Mouse (Mus musculus): ENCODE results near the gene Dnajc8.
"Not testable (repeated sequence)": the region's sequence is repeated elsewhere in the genome, so short reads cannot be mapped to it uniquely, and the experiment has no call there.

Gene Dnajc8

DNA sequence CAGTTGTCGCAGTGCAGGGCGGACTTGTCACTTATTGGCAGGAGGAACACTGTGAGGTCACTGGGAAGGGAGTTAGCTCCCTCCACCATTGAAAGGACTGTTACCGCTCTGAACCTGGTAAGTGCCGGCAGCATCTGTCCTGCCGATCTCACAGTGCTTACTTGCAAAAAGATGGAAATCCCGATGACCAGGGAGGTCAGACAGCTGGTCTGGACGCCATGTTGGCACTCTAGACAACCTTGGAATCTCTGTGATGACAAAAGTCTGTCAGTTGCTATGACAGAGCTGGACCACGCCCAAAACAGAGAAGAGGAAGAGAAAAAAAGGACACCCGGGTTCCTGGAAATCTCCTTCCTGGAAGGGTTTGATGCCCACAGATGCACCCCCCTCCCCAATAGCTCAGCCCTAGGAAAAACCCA is 32.0 kb downstream of the Dnajc8 start:
- peak in 1 of 2 experiments; percentile 38 for DNase-seq (ENCODE audit: low spot score in 2 of 2)

DNA sequence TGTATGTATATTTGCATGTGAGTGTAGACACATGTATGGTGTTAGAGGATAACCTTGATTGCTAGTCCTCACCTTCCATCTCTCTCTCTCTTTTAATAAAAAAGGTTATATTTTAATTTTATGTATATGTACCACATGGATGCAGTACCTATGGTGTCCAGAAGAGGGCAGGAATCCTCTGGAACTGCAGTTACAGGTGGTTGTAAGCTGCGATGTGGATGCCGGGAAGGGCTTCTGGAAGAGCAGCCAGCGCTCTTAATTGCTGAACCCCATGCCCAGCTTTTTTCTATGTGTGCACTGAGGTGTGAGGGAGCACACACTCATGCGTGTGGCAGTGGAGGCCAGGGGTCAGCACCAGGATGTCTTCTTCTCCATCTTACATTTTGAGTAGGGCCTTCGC is 33.8 kb downstream of the Dnajc8 start:
- DNase-seq (ENCODE audit: low spot score in 2 of 2) = no peak

DNA sequence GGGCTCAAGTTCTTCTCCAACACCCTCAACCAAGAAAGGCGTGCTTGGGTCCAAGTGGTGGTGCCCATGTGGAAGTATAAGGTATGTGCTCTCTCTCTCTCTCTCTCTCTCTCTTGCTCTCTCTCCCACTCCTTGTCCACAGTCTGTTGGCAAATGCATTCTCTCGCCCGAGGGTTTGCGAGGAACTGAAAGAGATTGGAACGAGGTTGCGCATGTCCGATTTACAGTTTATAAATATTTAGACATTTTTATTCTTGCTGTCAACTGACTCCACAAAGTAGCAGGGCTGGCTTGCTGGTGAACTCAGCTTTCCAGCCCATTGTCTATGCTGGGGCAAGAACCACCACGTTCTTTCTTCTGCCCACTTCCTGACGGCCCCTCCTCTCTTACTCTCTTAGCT is 35.8 kb downstream of the Dnajc8 start:
- no peak for DNase-seq (ENCODE audit: low spot score in 2 of 2)

DNA sequence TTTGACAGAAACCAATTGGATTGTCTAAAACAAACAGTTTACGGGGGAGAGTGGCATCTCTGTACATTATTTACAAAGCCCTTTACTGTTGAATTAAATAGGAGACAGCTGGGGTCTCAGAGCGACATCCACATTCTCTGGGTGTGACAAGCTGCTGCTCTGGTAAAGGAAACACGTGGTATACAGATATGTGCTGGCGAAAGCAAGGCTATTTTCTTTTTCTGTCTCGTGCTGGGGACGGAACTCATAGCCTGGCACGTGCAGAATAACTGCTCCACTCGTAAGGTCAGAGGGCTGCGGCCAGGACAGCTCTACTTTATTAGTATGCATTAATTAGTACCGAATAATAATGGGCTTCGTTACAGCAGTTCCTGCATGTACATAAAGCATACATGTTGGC is 38.0 kb downstream of the Dnajc8 start:
- no peak for DNase-seq (ENCODE audit: low spot score in 2 of 2)

DNA sequence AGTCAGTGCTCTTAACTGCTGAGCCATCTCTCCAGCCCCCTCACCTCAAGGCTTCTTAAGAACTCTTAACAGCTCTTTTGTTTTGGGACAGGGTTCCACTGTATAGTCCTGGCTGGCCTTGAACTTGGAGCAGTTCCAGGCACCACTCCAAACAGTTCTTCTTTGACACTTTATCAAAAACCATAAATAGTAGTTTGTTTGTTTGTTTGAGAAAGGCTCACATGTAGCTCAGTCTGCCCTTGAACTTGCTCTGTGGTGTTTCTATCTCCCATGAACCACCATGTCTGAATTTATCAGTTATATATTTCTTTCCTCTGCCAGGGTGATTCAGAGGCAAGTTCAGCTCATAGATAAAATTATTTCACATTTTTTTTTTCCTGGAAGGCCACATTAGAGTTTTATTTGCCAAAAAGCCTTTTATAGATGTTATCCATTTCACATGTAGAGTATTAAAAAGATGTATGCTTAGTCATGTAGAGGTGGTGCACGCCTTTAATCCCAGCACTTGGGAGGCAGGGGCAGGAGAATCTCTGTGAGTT is 39.5 kb downstream of the Dnajc8 start:
- no peak for DNase-seq (ENCODE audit: low spot score in 2 of 2)

DNA sequence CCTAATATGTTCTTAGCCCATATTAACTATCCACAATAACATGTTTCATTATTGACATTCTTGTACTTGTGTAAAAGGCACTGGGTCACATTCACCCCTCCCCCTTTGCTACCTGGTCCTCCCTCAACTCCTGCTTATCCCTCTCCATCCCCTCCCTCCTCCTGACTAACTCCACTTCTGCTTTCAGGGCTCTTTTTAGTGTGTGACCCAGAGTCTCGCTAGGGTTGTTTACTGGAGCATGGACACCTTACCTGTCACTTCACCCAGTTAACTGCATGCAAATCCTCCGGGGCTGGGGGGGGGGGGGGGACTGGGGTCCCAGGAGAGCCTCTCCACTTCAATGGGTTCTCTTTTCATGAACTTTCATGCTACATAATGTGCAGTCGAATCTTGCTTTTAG is 48.4 kb downstream of the Dnajc8 start:
- no peak for DNase-seq (ENCODE audit: low spot score in 2 of 2)

DNA sequence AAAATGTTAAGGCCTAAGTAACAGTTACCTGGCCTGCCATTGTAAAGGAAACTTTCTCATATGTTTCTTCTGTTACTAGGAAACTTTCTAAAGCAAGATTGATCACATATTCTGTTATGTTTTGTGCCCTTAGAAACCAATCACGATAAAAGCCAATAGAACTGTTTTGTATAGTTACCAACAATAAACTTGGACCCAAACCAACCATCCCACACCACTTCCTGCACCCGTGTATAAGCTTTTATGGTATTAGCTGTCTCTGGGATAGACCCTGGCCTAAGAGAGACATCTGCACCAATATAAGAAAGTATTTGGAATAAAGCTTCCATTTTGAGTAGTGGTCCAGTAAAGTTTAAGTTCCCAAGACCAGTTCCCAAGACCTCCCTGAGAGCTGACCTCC is 49.6 kb downstream of the Dnajc8 start:
- no peak for DNase-seq (ENCODE audit: low spot score in 2 of 2)

DNA sequence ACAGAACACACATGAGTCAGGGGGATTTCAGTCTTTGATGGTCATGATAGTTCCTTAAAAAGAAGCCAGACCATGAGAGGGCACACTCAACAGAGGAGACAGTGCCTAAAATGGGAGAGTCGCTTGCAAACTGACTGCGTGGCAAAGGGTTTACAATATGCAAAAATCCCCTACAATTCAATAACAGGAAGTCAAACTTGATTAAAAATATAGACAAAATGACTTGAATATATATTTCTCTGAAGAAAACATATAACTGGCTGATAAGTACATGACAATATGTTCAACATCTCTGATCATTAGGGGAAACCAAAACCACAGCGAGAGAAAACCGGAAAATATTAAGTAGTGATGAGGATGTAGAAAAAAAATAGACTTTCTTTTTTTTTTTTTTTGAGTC is 50.9 kb downstream of the Dnajc8 start:
- no peak for DNase-seq (ENCODE audit: low spot score in 2 of 2)

DNA sequence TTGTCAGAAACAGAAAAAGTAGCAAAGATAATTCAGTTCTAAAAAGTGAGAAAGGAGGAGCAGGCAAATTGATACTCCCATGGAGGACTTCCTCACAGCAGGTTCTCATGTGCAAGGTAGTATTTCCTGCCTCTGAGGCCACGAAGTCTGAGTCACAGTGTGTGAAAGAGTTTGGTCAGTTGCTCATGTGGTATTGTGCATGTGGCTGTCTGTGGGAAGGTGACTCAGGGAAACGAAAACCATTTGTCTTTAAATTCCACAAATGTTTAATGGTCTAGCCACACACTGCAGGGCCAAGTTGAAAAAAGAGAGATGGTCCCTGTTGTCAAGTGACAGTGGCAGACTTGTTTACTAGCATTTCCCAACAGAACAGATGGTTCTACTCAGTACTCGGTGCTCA is 53.2 kb downstream of the Dnajc8 start:
- DNase-seq (ENCODE audit: low spot score in 2 of 2) = no peak

DNA sequence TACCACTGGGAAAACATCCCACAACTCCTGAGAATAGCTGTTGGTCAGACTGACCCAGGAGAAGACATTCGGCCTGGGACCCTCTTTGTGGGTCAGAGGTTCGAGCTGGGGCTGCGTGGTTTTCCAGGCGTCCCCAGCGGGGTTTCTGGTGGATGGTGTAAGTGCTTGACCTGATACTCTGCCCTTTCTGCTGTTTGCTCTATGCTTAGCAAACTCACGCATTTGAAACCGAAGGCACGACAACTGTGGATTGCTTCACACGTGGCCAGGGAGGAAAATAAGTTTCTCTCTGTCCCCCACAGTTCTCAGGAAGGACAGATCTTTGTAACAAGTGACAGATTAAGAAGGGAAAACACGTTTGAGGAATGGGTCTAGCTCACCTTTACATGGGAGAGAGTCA is 55.3 kb downstream of the Dnajc8 start:
- no peak for DNase-seq (ENCODE audit: low spot score in 2 of 2)

DNA sequence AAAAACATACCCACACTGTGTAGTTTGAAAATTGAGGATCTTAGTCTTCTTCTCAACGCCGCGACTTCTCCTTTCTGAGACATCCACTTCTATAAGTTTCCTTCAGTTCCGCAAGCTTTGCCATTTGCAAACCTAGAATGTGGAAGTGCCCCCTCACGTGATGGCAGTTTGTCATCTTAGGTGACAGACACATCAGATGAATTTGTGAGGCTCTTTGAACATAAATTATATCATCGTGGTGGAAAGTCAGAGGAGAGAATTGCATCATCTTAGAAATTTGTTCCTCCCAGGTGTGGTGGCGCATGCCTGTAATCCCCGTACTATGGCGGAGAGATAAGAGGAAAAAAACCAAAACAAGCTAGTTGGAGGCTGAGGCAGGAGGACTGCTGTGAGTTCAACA is 57.6 kb downstream of the Dnajc8 start:
- no peak for DNase-seq (ENCODE audit: low spot score in 2 of 2)

DNA sequence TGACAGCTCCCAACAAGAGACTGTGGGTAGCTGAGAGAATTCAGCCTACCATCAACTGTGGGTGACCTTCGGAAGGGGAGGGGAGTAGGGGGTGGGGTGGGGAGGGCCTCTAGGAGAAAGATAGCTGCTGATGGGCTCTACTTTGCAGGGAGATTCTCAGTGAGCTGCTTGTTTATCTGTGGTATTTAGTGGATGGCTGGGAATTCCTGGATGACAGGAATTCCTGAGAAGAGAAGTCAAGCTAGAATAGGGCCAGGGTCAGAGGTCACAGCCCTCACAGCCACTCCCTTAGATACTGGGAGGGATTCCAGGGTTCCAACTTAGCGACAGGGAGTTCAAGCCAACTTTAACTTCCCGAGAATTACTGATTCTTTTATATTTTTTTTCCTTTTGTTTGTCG is 58.8 kb downstream of the Dnajc8 start:
- no peak for DNase-seq (ENCODE audit: low spot score in 2 of 2)

DNA sequence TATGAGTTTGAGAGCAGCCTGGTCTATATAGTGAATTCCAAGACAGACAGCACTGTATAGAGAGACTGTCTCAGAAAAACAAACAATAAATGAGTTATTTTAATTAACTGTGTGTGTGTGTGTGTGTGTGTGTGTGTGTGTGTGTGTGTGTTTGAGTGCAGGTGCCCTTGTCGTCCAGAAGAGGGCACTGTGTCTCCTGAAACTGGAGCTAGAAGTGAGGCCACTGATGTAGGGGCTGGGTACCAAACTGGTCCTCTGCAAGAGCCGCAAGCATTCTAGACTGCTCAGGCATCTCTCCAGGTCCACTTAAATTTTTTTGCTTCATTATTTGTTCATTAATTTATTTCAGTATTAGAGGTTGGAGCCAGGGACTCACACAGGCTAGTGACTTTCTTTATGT is 63.5 kb downstream of the Dnajc8 start:
- DNase-seq (ENCODE audit: low spot score in 2 of 2) = no peak

DNA sequence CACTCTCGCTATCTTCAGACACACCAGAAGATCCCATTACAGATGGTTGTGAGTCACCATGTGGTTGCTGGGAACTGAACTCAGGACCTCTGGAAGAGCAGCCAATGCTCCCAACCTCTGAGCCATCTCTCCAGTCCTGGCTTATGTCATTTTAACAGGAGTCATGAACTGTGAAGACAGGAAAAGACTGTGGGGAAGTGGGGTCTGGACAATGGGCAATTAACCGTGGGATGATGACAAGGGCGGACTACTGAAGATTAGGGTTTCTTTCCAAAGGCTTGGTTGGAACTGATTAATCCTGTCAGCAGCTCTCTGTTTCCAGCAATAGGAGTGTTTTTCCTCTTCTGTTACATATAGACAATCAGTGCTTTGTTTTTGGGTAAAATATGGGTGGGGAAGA is 64.4 kb downstream of the Dnajc8 start:
- no peak for DNase-seq (ENCODE audit: low spot score in 2 of 2)

DNA sequence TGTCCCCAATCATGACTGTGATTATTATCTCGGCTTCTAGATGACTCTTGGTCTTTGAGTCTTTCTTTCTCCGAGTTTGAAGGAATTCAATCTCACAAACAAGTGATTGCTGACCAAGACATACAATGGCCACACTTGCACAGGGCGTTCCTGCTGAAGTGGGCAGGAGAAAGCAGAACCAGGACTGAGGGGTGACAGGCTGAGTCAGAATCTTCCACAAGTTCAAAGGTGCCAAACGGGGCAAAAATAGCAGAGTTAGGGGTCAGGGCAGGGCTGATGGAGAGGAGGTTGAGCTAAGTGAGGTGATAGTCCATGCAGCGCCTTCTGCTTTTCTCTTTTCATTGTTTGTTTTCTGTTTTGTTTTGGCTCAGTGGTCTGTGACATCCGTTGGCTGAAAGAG is 65.1 kb downstream of the Dnajc8 start:
- no peak for DNase-seq (ENCODE audit: low spot score in 2 of 2)

DNA sequence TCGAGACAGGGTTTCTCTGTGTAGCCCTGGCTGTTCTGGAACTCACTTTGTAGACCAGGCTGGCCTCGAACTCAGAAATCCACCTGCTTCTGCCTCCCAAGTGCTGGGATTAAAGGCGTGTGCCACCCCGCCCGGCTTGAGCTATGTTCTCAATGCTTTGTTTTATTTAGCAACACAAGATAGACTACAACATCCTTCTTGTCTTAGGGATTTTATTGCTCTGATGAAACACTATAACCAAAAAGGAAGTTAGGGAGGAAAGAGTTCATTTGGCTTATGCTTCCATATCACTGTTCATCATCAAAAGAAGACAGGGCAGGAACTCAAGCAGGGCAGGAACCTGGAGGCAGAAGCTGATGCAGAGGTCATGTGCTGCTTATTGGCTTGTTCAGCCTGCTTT is 65.9 kb downstream of the Dnajc8 start:
- DNase-seq (ENCODE audit: low spot score in 2 of 2) = not testable (repeated sequence)

Data from cerebellum, postnatal 4 days (tissue).